Mouse (Mus musculus) adrenal gland (tissue): ENCODE measurements at regions not wholly inside any gene's neighbourhood (a gene's known extent, or its start where the extent isn't known, plus 50 kb on each side); places are given as distances from the start of the nearest gene placed in this dataset.

Experiments used
- intact Hi-C: fragments of 180-260 bp; cut with DNase I; formaldehyde crosslinking; loops from one replicate; pipeline ENCODE4 v1.15.1; 2025

- intact Hi-C loops: no loop called here
These were observed 256.3 kb upstream of the Mme start for GRCm38 (mm10) chr3:62985033-62985432.

GRCm38 (mm10) chr3:62976906-62977305, 264.4 kb upstream of the Mme start:
- intact Hi-C loops: no loop called here

- intact Hi-C loops: no loop called here
These were observed 278.1 kb upstream of the Mme start for GRCm38 (mm10) chr3:62963244-62963643.

GRCm38 (mm10) chr3:62962608-62963007, 278.7 kb upstream of the Mme start:
- intact Hi-C loops: no loop called here

- intact Hi-C loops: no loop called here
These were observed 296.0 kb upstream of the Mme start for GRCm38 (mm10) chr3:62945356-62945755.

- intact Hi-C loops: no loop called here
These were observed 302.7 kb upstream of the Mme start for GRCm38 (mm10) chr3:62938601-62939000.

- intact Hi-C loops: loop anchor here (10.0 kb wide), 1 partner anchor 610 kb away; no protein-coding TSS in a partner anchor
These were observed 316.9 kb upstream of the Mme start for GRCm38 (mm10) chr3:62924441-62924840.

- intact Hi-C loops: no loop called here
These were observed 312.0 kb upstream of the Gpr149 start for GRCm38 (mm10) chr3:62916899-62917298.

GRCm38 (mm10) chr3:62885104-62885503, 280.2 kb upstream of the Gpr149 start:
- intact Hi-C loops: no loop called here

GRCm38 (mm10) chr3:62882310-62883073, 277.6 kb upstream of the Gpr149 start:
- intact Hi-C loops: no loop called here

GRCm38 (mm10) chr3:62860731-62861130, 255.8 kb upstream of the Gpr149 start:
- intact Hi-C loops: loop anchor here (5.0 kb wide), 1 partner anchor 333 kb away; no protein-coding TSS in a partner anchor

GRCm38 (mm10) chr3:62835695-62836476, 230.9 kb upstream of the Gpr149 start:
- intact Hi-C loops: no loop called here

GRCm38 (mm10) chr3:62823892-62824291, 219.0 kb upstream of the Gpr149 start:
- intact Hi-C loops: no loop called here

- intact Hi-C loops: no loop called here
These were observed 196.1 kb upstream of the Gpr149 start for GRCm38 (mm10) chr3:62801044-62801443.

GRCm38 (mm10) chr3:62786233-62786632, 181.3 kb upstream of the Gpr149 start:
- intact Hi-C loops: no loop called here
